Mouse (Mus musculus): ENCODE data around the gene Osbp. TPM values are rescaled to one million over a fixed set of nuclear protein-coding genes. Genes with fewer than 3 reads are reported as not detected.
"Not testable (repeated sequence)": the region's sequence is repeated elsewhere in the genome, so short reads cannot be mapped to it uniquely, and the experiment has no call there.

Osbp gene
- polyA plus RNA-seq (2015; fragmentation: Nextera tagmentation; extraction: Ambion mirVana), result 5.0 and 7.0 TPM in 2 replicates

GRCm38 (mm10) chr19:11965023-11965942, at the start of gene Osbp:
Osbp (plus strand) TSS chr19:11965941.
- Histone ChIP-seq H3K27ac (peak within 1 kb of the TSS; percentile 88), H3K4me1 (peaks cover 14% of the 10 kb centered on the region), H3K36me3 (peaks cover 5% of the 10 kb centered on the region; the same call in 1 of the 2 replicates), H3K4me3 (peak within 1 kb of the TSS; percentile 86), H3K4me2 (peak within 1 kb of the TSS; percentile 79), H3K27me3 (no peaks in the 10 kb centered on the region), H3K9me3 (no peaks in the 10 kb centered on the region), H3K9ac (peak within 1 kb of the TSS; percentile 85)
- ATAC-seq (ENCODE audit: insufficient number of reproducible peaks, insufficient read depth, low FRiP score, low TSS enrichment, low read depth), result peak; percentile 97
- 0% methylated on average over 54 of the region's 59 CpGs for WGBS

DNA sequence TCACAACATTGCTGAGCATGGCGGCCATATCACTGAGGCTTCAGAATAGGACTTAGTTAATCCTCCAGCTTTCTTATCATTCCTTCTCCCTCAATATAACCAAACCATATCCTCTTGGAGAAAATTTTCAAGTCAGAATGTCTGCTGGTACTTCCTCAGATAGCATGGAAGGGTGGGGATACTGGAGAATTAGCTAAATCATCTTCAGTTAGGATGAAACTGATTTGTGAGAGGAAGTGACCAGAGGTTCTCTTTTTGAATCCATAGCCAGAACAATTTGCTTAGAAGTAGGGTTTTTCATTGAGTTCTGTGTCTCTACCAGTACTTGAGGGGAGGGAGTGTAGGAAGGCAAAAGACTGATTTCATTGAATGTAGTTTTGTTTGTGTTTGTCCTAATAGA, 43.7 kb upstream of the Osbp start:
- Histone ChIP-seq H3K4me3 (no peak overlapping the region), H3K27me3 (no peaks in the 10 kb centered on the region), H3K27ac (no peak overlapping the region), H3K36me3 (peaks cover 60% of the 10 kb centered on the region), H3K9ac (no peak overlapping the region), H3K9me3 (no peaks in the 10 kb centered on the region), H3K4me1 (no peaks in the 10 kb centered on the region), H3K4me2 (no peak overlapping the region)
- 86% methylated on average over 1 of the region's 1 CpGs for WGBS
- ATAC-seq (ENCODE audit: insufficient number of reproducible peaks, insufficient read depth, low FRiP score, low TSS enrichment, low read depth), result no peak

GRCm38 (mm10) chr19:11922515-11922914, 43.2 kb upstream of the Osbp start:
- not testable (repeated sequence) for H3K9me3 ChIP-seq; H3K4me2 ChIP-seq; ATAC-seq (ENCODE audit: insufficient number of reproducible peaks, insufficient read depth, low FRiP score, low TSS enrichment, low read depth); H3K27me3 ChIP-seq; H3K4me3 ChIP-seq; H3K4me1 ChIP-seq; H3K9ac ChIP-seq; H3K27ac ChIP-seq
- peaks cover 65% of the 10 kb centered on the region for H3K36me3 ChIP-seq
- 95% methylated on average over 2 of the region's 2 CpGs for WGBS

DNA sequence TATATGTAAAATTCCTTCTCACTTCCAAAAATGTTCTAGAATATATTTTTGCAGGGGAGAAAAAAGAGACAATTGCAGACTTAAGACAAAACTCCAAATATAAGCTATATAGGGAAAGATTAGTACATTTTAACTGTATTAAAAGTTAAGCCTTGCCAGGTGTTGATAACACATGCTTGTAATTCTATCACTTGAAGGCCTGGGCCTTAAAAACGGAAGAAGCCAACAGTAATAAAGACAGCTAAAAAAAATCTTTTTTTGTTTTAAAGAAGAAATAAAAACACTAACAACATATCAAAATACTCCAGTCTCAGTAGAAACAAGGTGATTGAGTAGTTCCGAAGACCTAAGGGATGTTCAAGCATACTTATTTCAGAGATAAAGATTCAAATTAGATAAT, 39.4 kb upstream of the Osbp start:
- WGBS, result 89% methylated on average over 2 of the region's 2 CpGs
- no peaks in the 10 kb centered on the region for H3K27me3 ChIP-seq
- no peak overlapping the region for H3K4me3 ChIP-seq
- no peaks in the 10 kb centered on the region for H3K4me1 ChIP-seq
- H3K27ac ChIP-seq, result no peak overlapping the region
- H3K4me2 ChIP-seq, result no peak overlapping the region
- H3K36me3 ChIP-seq, result peaks cover 83% of the 10 kb centered on the region
- ATAC-seq (ENCODE audit: insufficient number of reproducible peaks, insufficient read depth, low FRiP score, low TSS enrichment, low read depth), result no peak
- H3K9ac ChIP-seq, result no peak overlapping the region
- no peaks in the 10 kb centered on the region for H3K9me3 ChIP-seq

DNA sequence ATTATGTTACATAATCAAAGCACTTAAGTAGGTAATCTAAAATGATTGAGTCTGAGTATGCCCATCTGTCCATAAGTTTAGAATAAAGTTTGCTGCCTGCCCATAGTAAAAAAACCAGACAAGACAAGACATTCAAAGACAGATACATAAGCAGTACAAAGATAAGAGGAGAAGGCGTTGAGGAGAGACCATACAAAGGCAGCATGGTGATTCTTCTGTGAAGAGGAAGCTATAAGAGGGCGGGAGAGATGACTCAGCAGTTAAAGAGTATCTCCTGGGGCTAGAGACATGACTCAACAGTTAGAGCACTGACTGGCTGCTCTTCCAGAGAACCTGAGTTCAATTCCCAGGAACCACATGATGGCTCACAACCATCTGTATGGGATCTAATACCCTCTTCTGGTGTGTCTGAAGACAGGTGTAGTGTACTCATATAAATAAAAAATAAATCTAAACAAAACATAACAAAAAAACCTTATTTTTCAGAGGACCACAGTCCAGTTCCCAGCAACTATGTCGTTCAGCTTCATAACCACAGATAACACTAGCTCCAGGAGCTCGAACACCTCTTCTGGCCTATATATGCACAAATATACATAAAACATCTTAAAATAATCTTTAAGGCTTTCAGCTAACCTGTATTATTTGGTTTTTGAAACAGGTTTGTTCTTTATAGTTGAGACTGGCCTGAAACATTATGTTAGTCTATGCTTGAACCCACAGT, 37.6 kb upstream of the Osbp start:
- Histone ChIP-seq H3K4me1 (no peaks in the 10 kb centered on the region), H3K4me2 (no peak overlapping the region), H3K36me3 (peaks cover 84% of the 10 kb centered on the region), H3K9ac (no peak overlapping the region), H3K27ac (no peak overlapping the region), H3K9me3 (no peaks in the 10 kb centered on the region), H3K27me3 (no peaks in the 10 kb centered on the region), H3K4me3 (no peak overlapping the region)
- ATAC-seq (ENCODE audit: insufficient number of reproducible peaks, insufficient read depth, low FRiP score, low TSS enrichment, low read depth), result no peak
- WGBS, result 92% methylated on average over 4 of the region's 4 CpGs

- H3K9me3 ChIP-seq; H3K4me1 ChIP-seq; H3K4me2 ChIP-seq; H3K27me3 ChIP-seq; H3K27ac ChIP-seq; ATAC-seq (ENCODE audit: insufficient number of reproducible peaks, insufficient read depth, low FRiP score, low TSS enrichment, low read depth); H3K9ac ChIP-seq; H3K4me3 ChIP-seq: not testable (repeated sequence)
- 94% methylated on average over 9 of the region's 9 CpGs for WGBS
- H3K36me3 ChIP-seq, result peaks cover 38% of the 10 kb centered on the region
Measured at GRCm38 (mm10) chr19:11946460-11946859, 19.3 kb upstream of the Osbp start.

GRCm38 (mm10) chr19:11949878-11950277, 15.9 kb upstream of the Osbp start:
- no peak for ATAC-seq (ENCODE audit: insufficient number of reproducible peaks, insufficient read depth, low FRiP score, low TSS enrichment, low read depth)

GRCm38 (mm10) chr19:11950747-11951146, 15.0 kb upstream of the Osbp start:
- 69% methylated on average over 7 of the region's 7 CpGs for WGBS

More at GRCm38 (mm10) chr19:11949878-11950277, 15.9 kb upstream of the Osbp start:
- no peak overlapping the region for H3K9ac ChIP-seq
- no peaks in the 10 kb centered on the region for H3K27me3 ChIP-seq
- no peaks in the 10 kb centered on the region for H3K9me3 ChIP-seq
- H3K4me3 ChIP-seq, result no peak overlapping the region
- H3K4me1 ChIP-seq, result no peaks in the 10 kb centered on the region
- H3K4me2 ChIP-seq, result no peak overlapping the region
- H3K27ac ChIP-seq, result no peak overlapping the region
- peaks cover 12% of the 10 kb centered on the region for H3K36me3 ChIP-seq
- WGBS, result 53% methylated on average over 1 of the region's 1 CpGs

GRCm38 (mm10) chr19:11954206-11954605, 11.5 kb upstream of the Osbp start:
- no peak overlapping the region for H3K4me2 ChIP-seq
- H3K4me1 ChIP-seq, result no peaks in the 10 kb centered on the region
- no peak overlapping the region for H3K27ac ChIP-seq
- no peak for ATAC-seq (ENCODE audit: insufficient number of reproducible peaks, insufficient read depth, low FRiP score, low TSS enrichment, low read depth)
- H3K27me3 ChIP-seq, result no peaks in the 10 kb centered on the region
- H3K4me3 ChIP-seq, result no peak overlapping the region
- H3K36me3 ChIP-seq, result no peaks in the 10 kb centered on the region
- WGBS, result 40% methylated on average over 6 of the region's 6 CpGs
- no peaks in the 10 kb centered on the region for H3K9me3 ChIP-seq
- H3K9ac ChIP-seq, result no peak overlapping the region

More at GRCm38 (mm10) chr19:11950747-11951146, 15.0 kb upstream of the Osbp start:
- Histone ChIP-seq H3K27me3 (no peaks in the 10 kb centered on the region), H3K9me3 (no peaks in the 10 kb centered on the region), H3K36me3 (peaks cover 4% of the 10 kb centered on the region), H3K4me2 (no peak overlapping the region), H3K9ac (no peak overlapping the region), H3K4me3 (no peak overlapping the region), H3K4me1 (no peaks in the 10 kb centered on the region), H3K27ac (no peak overlapping the region)
- ATAC-seq (ENCODE audit: insufficient number of reproducible peaks, insufficient read depth, low FRiP score, low TSS enrichment, low read depth), result no peak

DNA sequence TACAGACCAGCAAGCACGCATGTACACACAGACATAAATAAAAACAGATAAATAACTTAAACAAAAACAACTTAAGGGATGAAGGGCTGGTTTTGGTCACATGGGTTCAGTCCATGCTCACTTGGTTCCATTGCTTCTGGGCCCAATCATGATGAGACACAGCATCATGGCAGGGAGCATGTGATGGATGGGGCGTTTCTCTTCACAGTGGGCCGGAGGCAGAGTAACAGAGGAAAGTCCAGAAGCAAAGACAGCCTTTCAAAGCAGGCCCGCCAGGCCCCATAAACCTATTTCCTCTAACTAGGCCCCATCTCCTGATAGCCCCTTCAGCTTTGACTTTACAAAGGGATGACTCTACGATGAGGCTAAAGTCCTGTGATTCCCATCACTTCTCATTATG, 9.1 kb upstream of the Osbp start:
- no peak overlapping the region for H3K4me2 ChIP-seq
- no peaks in the 10 kb centered on the region for H3K4me1 ChIP-seq
- no peak overlapping the region for H3K4me3 ChIP-seq
- H3K9me3 ChIP-seq, result no peaks in the 10 kb centered on the region
- no peaks in the 10 kb centered on the region for H3K27me3 ChIP-seq
- WGBS, result 95% methylated on average over 5 of the region's 5 CpGs
- no peak for ATAC-seq (ENCODE audit: insufficient number of reproducible peaks, insufficient read depth, low FRiP score, low TSS enrichment, low read depth)
- H3K9ac ChIP-seq, result no peak overlapping the region
- no peaks in the 10 kb centered on the region for H3K36me3 ChIP-seq
- H3K27ac ChIP-seq, result no peak overlapping the region

DNA sequence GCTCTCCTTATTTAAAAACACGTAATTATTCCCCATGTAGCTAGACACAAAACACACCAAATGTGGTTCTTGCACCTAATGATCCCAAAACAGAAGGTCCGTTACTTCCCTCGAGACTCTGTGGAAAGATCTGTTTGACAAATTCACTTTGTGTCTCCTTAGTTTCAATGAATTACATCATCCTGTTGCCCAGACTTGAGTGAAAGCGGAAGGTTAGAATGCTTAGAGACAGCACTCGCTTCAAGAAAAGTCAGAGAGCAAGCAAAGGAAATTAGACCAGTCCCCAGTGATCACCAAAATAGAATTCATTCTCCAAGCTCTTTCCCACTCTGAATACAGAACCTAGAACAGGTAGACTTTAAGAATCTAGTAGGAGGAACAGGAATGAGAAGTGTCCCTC, 8.3 kb upstream of the Osbp start:
- ATAC-seq (ENCODE audit: insufficient number of reproducible peaks, insufficient read depth, low FRiP score, low TSS enrichment, low read depth), result no peak
- Histone ChIP-seq H3K27me3 (no peaks in the 10 kb centered on the region), H3K27ac (no peak overlapping the region), H3K9me3 (no peaks in the 10 kb centered on the region), H3K4me3 (no peak overlapping the region), H3K36me3 (no peaks in the 10 kb centered on the region), H3K4me2 (no peak overlapping the region), H3K4me1 (no peaks in the 10 kb centered on the region), H3K9ac (0 out of 2 replicates have a peak overlapping the region, but pooled peaks have one; percentile 3)
- WGBS, result 85% methylated on average over 5 of the region's 5 CpGs
